Mouse (Mus musculus): ENCODE data around the gene Clk3.

The Clk3 gene

DNA sequence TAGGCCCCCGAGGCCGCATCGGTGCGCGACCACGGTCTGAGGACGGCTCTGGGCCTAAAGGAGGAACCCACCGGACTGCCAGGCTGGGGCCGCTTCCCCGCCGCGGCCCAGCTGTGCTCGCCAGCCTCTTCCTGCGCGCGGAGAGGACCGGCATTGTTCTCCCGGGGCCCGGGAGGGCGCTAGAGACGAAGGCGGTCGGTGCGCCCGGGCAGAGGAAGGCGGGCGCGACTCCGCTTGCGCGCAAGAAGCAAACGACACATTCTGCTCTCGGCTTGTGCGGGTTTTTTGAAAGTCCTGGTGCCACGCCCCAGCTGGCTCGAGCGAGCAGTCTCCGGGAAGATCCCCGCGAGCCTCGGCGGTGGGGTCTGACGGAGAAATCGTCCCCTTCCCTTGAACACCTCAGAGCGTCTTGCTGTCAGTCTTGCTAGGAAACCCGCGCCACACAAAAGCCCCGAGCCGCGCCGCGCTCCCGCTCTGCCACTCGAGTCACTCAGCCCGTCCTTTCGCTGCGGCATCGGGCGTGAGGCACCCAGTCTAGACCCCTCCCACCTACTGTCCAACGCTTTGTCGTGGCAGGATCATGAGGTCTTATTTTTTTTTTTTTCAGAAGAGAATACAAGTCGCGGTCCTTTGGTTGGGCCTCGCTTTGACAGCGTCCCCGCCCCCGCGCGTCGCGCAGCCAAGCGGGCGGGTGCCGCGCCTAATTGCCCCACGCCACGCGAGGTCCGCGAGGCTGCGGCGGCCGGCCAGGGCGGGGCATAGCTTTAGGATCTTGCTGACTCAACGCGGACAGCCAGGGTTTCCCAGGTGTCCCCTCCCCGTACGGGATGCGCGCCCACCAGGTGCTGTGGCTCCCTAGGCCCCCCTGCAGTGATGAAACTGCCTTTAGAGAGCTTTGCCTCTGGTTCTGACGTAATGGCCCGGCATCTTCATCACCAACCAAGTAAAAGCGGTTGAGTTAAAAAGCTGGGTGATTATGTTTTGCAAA lies at the start of gene Clk3:
Gene Clk3 (minus strand): TSS at position 497 of the 988 bp plus-strand sequence.
- peak; percentile 28 for ATAC-seq (ENCODE audit: low TSS enrichment)

DNA sequence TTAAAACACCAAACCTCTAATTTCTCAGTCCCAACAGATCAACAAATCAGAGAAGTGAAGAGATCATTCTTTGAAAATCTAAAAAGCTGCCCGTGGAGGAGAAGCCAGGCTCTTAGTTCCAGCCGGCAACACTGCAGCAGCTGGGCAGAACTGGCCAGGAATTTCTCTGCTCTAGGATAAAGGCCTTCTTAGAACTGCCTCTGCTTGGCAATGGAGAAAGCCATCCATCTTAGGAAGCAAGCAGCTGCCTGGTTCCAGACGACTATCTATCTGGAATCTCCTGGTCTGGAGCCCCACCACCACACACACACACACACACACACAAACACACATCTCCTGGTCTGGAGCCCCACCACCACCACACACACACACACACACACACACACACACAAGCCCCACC lies 49.2 kb upstream of the Clk3 start:
- ATAC-seq (ENCODE audit: low TSS enrichment) = no peak

DNA sequence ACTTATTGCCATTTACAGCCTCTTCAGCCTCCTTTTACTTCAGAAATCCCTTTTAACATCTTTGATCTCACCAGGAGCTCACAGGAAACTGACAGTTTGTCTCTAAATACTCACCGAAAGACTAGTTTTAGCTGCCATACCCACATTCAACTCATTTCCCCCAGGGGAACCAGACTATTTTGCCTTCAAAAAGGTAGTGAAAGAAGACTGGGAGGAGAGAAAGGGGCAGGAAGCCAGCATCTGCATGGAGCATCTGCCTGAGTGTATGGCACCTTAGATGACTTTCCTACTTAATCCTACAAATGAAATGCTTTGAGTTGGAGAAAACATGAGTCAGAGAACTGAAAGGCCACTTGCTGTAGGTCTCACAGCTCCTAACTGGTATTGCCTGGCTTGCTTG lies 48.4 kb upstream of the Clk3 start:
- 0 out of 2 replicates have a peak, but pooled peaks have one; percentile 58 for ATAC-seq (ENCODE audit: low TSS enrichment)

DNA sequence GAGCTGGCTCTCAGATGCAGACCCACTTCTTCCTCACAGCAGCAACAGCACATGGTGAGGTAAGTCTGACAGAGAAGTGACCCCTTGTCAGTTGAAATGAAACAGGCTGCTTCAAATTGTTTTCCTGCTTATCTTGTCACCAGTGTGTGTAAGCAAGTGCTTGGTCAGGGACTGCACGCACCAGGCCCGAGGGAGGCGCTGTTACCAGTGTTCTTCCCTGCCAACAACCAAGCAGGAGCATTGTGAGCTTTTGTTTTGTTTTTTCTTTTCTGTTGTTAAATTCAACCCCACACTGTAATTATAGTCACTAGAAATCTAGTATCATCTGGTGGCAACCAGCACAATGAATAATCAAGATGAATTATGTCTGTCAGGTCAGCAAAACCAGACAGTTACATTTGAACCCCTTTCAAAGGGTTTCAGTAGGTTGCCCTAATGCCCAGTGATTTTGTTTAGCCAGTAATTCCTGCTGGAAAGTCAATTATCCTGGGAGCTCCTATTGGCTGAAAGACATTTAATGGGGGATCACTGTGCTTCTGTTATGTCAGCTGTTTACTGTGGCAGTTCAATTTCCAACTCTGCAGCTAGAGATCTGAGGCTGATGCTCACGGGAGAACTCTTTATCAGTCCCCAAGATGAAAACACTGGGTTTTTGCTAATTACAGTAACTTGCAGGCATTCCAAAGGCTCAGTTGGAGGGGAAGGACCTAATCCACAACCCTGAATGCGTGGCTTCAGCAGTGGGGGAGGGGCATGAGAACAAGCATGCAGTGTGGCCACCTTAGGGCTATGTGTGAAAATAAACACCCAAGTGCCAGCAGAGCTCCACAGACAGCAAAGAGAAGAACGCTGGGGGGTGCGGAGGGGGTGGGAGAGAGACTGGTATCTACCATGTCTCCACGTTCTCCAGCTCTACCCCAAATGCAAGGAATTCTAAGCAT lies 46.4 kb upstream of the Clk3 start:
- ATAC-seq (ENCODE audit: low TSS enrichment) = no peak

DNA sequence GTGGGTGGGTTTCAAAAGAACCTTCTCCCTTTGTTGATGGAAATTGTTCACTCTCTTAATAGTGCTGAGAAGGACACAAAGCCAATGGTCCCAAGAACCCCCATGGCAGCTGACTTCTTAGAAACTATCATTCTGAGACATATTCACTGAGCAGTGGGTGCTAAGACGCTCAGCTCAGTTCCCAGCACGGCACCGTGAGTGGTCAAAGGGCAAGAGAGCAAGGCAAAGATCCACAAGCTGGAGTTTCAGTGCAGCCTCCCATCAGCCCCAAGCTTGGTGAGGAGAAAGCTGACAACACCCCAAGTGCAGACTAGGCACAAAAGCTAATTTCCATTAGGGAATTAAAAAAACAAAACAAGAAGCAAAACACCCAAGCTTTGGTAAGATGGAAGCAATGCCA lies 45.0 kb upstream of the Clk3 start:
- ATAC-seq (ENCODE audit: low TSS enrichment) = no peak

DNA sequence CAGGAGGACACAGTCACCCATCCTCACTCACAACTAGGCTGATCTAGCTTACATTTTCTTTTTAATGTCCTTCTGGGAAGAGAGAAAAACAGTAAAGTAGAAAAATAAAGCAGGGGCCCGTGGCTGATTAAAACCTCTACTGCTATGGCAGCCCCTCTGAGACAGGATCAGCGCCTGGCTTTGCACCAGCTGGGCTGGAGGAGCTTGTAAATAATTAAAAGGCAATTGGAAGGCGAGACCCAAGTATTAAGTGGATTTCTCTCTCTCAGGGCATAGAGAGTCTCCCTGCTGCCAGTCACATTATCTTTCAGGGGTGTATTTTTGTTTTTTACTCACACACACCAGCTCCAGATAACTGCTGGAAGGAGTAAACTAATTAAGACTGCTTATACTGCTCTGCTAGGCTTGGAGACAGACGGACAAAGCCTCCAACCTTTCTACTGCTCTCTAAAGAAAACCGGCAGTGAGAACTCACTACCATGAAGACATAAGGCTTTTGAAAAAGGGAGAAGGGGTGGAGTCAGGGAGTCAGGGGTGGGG lies 43.2 kb upstream of the Clk3 start:
- no peak for ATAC-seq (ENCODE audit: low TSS enrichment)

DNA sequence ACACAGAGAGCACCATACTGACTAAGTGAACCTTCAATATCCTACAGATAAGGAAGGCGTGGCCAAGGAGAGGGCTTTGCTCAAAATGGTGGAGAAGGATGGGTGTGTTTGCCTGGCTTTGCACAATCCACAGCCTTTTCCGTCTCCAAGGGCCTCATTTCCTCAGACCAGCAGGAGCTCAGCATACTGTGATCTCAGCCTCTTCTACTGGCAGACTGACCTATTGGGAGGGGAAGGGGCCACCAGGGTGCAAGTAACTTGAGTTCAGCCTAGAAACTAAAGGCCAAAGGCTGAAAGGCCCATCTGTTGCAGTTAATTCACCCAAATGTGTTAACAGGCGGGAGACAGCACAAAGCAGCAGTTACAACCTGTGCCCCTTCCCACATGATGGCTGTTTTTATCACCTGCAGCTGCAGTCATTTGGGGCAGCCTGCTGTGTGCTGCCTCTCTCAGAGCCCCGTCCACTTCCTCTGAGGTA lies 41.6 kb upstream of the Clk3 start:
- no peak for ATAC-seq (ENCODE audit: low TSS enrichment)

DNA sequence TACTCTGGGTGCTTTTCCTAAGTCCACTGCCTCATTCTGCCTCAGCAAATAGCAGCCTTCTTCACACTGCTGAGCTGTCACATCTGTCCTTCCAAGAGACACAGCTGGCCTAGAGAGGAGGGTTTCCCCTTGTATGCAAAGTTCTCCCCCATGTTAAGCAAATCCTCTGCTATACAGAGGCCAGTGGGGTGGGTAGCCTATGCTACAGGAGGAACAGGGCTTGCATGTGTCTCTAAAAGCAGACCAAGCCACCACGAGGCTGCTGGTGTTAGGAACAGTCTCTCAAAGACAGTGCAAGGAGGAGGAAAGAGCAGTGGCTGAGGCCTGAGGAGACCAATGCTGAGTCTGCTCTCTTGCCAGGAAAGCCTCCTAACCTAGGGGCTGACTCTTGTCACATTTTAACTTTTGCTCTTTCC lies 40.4 kb upstream of the Clk3 start:
- ATAC-seq (ENCODE audit: low TSS enrichment) = no peak

DNA sequence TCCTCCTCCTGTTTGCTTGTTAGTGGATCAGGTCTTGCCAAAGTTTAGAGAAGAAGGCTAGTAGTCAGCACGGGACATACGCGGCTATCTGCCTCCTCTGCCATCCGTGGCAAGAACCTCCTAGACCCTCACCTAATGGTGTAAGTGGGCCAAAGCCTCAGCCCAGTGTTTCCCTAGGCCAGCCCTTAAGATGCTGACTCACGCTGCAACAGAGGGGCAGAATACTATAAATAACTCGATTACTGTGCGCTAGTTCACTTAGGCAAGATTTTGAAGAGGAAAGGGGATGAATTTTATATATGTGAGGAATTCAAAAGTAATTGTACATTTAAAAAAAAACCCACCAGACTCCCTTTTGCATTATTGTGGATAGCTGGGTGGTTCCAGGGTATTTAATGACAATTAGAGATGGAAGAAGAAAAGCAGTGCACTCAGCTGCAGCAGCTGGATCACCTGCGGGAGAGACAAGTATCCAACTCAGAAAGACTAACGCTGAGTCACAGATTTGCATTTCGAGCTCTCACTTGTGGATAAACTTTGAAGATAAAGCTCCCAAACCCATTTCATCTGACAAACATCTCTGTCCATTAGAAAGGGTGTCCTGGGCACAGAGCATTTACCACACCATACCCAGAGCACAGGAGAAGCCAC lies 39.6 kb upstream of the Clk3 start:
- ATAC-seq (ENCODE audit: low TSS enrichment) = no peak

DNA sequence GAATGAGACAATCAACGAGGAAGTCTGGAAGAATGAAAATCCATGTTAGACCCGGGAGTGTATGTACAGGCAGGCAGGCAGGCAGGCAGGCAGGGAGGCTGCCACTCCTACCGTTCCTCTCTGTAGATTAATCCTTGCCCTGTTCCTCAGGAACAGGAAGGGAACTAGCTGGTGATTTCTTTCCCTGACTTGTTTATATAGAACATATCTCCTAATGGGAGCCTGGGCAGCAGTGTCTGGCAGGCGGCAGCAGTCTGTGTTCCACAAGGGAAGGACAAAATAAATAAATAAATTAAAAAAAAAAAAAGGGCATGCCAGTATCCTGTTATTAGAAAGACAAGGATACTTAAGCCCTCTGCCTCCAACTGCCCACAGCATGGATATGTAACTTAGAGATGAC lies 38.2 kb upstream of the Clk3 start:
- ATAC-seq (ENCODE audit: low TSS enrichment) = no peak

DNA sequence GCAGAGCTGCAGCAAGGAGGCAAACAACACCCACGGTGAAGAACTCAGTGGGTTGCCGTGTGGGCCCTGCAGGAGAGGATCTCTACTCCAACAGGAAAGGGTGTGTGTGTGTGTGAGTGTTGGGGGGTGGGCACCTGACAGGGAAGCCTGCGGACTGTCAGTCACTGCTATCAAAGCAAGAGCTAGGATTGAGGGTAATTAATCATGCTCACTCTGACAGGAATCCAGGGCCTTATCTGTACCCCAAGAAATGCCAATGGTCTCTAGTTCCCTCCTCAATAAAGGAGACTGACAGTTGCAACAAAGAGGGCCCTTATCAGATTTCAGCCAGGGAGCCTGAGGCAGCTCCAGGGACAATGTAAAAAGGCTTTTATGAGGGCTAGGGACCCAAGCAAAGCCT lies 37.4 kb upstream of the Clk3 start:
- peak; percentile 74 for ATAC-seq (ENCODE audit: low TSS enrichment)

DNA sequence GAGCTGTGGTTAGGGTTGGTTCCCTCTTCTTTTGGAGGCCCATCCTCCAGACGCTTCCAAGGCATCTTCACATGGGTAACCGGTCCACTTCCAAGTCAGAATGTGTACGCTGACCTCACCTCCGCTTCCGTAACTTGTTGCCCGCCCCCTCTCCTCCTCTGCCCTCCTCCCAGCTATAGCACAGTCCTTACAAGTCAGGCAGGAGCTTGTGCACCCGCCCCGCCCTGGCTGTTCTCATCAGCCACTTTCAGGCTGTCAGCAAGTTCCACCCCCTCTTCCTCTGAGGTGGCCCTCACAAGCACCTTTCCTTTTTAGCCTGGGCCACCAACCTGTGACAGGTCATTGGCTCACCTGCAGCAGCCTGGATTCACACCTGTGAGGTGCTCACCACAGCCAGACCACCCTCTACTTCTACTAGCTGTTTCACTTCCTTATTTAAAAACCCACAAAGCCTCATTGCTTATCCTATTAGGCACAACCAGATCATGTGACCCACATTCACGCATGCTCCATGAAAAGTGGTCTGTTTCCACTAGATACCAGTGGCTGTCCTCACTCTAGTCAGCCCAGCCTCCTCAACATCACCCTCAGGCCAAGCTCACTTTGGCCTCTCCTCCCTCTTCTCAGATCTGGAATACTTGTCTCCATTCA lies 34.8 kb upstream of the Clk3 start:
- no peak for ATAC-seq (ENCODE audit: low TSS enrichment)

DNA sequence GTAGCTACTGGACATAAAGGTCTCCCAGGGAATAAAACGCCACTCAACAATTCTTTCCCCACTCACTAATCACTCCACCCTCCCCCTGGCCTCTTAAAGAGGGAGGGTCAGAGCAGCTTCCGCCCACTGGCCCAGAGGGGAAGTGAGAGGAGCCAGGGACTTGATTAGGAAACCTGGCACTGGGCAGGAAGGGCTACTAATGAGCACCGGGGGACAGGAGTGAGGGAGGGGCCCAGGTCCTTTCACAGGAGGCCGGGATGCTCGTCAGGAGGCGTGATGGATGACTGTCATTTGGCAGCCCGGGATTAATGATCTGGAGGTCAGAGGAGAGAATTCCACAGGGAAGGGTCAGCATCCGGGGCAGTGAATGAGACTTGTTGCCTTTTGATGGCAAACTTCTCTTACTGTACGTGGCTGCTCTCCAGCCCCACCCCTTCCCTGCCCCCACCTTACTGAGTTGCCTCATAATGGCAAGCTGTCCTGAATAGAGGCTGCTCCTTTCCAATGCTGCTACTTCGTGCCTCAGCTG lies 33.1 kb upstream of the Clk3 start:
- ATAC-seq (ENCODE audit: low TSS enrichment) = no peak

DNA sequence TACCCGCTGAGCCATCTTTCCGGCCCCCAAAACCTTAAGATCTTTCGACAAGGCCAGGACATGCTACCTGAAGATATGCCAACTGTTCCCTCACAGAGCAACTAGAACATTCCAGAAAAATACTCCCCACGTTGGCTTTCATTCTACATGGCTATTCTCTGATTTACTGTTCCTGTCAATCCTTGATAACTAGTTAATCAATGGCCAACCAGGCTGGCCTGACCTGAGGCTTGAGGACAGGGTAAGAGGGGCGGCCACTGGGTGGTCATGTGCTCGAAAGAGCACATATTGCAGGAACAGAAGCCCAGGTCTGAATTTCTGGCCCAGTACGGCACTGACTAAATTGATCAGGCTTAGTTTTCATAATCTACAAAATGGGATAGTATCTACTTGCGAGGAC lies 31.8 kb upstream of the Clk3 start:
- no peak for ATAC-seq (ENCODE audit: low TSS enrichment)

DNA sequence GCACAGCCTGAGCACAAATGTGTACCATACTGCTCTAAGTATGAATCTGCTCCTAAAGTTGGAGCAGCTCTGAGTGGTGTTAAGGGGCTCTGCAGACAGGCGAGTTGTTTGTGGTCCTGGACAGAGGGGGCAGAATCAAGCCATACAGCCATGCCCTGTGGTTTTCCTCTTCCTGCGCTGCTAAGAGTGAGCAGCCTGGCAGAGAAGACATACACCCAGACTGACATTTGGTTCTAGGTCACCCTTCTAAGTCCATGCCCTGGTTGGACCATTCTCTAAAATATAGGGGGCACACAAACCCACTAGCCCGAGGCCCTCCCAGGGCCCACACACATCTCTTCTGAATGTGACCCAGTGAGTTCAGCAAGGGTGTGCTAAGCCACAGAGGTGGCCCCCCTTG lies 24.1 kb upstream of the Clk3 start:
- no peak for ATAC-seq (ENCODE audit: low TSS enrichment)

DNA sequence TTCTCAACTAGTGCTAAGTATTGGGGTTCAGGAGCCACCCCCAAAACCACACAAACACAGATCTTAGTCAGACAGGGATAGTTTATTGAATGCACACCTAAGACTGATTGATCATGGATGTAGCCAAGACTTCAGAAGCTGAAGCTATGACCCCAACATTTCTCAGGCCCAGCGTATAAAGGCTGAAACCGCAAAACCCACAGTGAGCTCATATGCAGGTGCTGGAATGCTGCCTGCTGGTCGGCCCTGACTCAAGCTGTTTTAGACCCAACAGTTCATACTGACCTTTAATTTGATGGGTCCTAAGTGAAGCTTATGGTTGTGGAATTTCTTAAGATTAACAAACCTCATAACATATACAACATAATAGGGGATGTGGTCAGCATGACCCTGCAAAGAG lies 17.0 kb upstream of the Clk3 start:
- no peak for ATAC-seq (ENCODE audit: low TSS enrichment)

DNA sequence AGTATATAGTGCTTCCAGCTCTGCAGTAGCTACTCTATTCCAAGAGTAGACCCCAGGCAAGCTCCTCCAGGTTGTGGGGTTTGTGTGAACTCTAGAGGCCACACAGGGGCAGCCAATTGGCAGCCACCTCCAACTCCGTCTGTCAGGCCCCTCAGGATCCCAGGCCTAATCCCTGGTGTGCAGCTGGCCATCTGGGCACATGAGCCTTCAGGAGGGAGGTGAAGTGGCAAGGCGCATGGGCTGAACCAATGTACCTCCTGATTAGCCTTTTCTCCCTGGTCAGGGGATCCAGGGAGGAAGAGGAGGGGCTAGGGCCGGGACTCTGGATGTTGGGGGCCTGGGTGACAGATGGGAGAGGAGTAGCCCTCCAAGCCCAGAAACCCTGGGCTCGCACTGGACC lies 10.1 kb upstream of the Clk3 start:
- no peak for ATAC-seq (ENCODE audit: low TSS enrichment)

DNA sequence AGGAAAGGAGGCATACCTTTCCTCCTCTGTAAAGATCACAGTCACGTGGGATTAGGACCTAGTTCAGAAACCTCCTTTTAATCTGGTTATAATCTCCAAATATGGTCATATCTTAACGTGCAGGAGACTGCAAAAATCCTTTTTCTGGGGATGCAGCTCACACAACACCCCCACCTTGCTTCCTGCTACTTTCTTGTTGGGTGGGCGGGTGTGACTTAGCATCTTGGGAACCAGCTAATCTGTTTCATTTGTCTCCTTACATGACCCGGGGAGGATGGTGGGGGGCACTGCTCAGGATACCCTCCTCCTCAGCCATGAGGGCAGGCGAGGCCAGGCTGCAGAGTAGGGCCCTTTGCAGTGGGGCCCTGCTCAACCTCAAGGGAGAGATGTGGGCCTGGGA lies 9.4 kb upstream of the Clk3 start:
- peak; percentile 85 for ATAC-seq (ENCODE audit: low TSS enrichment)

DNA sequence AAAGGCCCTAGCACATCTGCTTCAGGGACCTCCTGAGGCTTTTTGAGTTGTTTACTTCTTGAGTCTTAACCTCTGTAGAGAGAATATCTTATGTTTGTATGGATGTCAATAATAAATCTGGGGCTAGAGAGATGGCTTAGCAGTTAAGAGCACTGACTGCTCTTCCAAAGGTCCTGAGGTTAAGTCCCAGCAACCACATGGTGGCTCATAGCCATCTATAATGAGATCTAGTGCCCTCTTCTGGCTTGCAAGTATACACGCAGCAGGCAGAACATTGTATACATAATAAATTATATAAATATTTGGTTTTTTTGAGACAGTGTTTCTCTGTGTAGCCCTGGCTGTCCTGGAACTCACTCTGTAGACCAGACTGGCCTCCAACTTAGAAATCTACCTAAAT lies 8.5 kb upstream of the Clk3 start:
- no peak for ATAC-seq (ENCODE audit: low TSS enrichment)

DNA sequence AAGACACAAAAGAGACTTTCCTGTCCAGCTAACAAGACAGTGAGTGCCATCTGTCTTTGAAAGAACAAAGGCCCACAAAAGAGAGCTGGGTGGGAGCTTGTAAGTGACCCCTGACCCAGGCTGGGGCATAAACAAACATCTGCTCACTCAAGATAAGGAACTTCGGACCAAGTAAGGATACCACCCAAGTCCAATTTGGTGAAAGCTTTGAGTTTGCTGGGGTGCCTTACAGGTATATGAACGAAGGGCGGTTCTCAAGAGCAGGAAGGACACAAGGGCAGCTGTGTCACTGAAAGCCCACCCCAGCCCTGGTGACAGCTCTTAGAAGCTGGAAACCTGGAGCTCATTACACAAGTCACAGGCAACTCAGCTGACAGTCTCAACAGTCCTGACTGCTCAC lies 8.1 kb upstream of the Clk3 start:
- no peak for ATAC-seq (ENCODE audit: low TSS enrichment)

DNA sequence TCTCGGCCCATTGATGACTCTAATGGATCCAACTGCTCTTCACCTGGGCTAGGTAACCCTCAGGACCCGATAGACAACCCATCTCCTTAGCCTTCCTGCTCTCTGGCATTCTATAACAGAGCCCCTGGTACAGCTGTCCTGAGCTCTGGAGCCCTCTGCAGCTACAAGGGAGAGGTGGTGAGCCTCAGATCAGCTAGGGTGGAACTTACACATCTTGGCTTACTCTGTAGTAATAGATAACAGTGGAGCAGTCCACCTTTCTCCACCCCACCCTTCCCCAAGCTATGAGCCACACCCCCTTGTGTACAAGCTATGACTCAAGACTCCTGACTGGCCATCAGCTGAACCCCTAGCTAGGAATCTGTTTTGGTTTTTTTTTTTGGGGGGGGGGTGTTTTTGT lies 5.2 kb upstream of the Clk3 start:
- no peak for ATAC-seq (ENCODE audit: low TSS enrichment)
